Mouse (Mus musculus): ENCODE data around the gene Eftud2.

- TF ChIP-seq CTCF (conservative IDR thresholded peaks at IDR 0.05; ENCODE audit: insufficient read depth, insufficient read length, low read depth, low read length): no peak
- no peak for TF ChIP-seq POLR2A (IDR thresholded peaks at IDR 0.05; ENCODE audit: low read depth, low read length)
Observed at GRCm38 (mm10) chr11:102902107-102902506, 21.3 kb upstream of the Eftud2 start.
